Mouse (Mus musculus) stomach, embryonic 14.5 days (tissue): ENCODE measurements at regions not wholly inside any gene's neighbourhood (a gene's known extent, or its start where the extent isn't known, plus 50 kb on each side); places are given as distances from the start of the nearest gene placed in this dataset.

Experiments
- ATAC-seq: fragments of 200-750 bp; cut with Nextera tagmentation; 2 replicates; pipeline ENCODE4 v1.8.0; 2017; ENCODE audit warnings: low read depth, moderate TSS enrichment; ENCODE audit not compliant: insufficient number of reproducible peaks, insufficient read depth, low FRiP score
- H3K27ac ChIP-seq: fragments of 300-500 bp; sonication (generic); 2 replicates; pipeline ENCODE4 v1.5.1; 2014; ENCODE audit warnings: mild to moderate bottlenecking, low read length, moderate library complexity, mixed read lengths
- H3K27me3 ChIP-seq: fragments of 300-500 bp; sonication (generic); 2 replicates; pipeline ENCODE4 v1.6.1; 2014; ENCODE audit warnings: low read length, control low read depth, mixed read lengths; ENCODE audit not compliant: control insufficient read depth, insufficient read depth
- H3K36me3 ChIP-seq: fragments of 300-500 bp; sonication (generic); 2 replicates; pipeline ENCODE4 v1.6.1; 2014; ENCODE audit warnings: mild to moderate bottlenecking, control low read depth, low read length, moderate library complexity, mixed read lengths; ENCODE audit not compliant: control insufficient read depth, insufficient read depth
- H3K4me1 ChIP-seq: fragments of 300-500 bp; sonication (generic); 2 replicates; pipeline ENCODE4 v1.6.1; 2014; ENCODE audit warnings: low read length, control low read depth, mixed read lengths; ENCODE audit not compliant: control insufficient read depth, insufficient read depth
- H3K4me2 ChIP-seq: fragments of 300-500 bp; sonication (generic); replicated peaks from 2 replicates; pipeline ENCODE4 v1.6.1; 2014; ENCODE audit warnings: low read depth, low read length, control low read depth
- H3K4me3 ChIP-seq: fragments of 300-500 bp; sonication (generic); 2 replicates; pipeline ENCODE4 v1.5.1; 2014; ENCODE audit warnings: low read depth, low read length, control low read depth
- H3K9ac ChIP-seq: fragments of 300-500 bp; sonication (generic); replicated peaks from 2 replicates; pipeline ENCODE4 v1.6.1; 2014; ENCODE audit warnings: low read depth, mild to moderate bottlenecking, control low read depth, low read length, moderate library complexity, mixed read lengths
- H3K9me3 ChIP-seq: fragments of 300-500 bp; sonication (generic); 2 replicates; pipeline ENCODE4 v1.6.1; 2016; ENCODE audit warnings: low read depth, low read length, control low read depth; ENCODE audit not compliant: control insufficient read depth
- WGBS: fragments of 180-500 bp; shearing (Covaris S2); extraction: QIAGEN DNeasy Blood & Tissue Kit; methylation state at CpG from one replicate; pipeline ENCODE4 v1.1.7; 2014; 5-methylcytosine and 5-hydroxymethylcytosine counted together

DNA sequence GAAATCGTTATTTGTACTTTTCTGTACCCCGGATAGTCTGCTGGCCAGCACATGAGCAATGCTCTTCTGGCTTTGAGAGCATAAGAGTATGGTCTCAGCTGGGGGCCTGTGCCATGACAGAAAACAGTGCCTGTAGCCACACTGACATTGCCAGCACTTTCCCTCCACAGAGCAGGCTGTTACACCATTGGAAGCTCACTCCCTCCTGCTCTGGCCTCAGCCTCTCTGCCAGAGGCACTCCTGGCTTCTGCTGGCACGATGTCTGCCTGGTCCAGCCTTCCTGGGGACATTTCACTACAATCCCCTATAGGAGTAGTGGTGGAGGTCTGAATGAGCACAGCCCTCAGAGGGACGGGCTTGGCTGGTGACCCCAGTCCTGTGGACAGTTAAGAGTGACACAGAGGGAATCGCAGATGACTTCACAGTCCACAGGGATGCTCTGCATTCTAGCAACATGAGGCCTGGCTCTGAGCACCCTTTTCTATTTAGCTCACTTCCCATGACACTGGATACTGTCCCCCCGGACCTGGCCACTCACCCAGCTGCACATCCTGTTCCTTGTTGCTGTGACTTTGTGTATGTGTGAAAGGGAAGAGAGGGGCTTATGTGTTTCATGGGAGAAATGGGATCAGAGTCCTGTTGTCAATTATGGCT is 100.9 kb downstream of the Gas1 start:
- Histone ChIP-seq H3K27me3 (no peaks in the 10 kb centered on the region), H3K36me3 (no peaks in the 10 kb centered on the region), H3K27ac (no peak overlapping the region), H3K4me1 (no peaks in the 10 kb centered on the region), H3K9me3 (no peaks in the 10 kb centered on the region), H3K9ac (no peak overlapping the region), H3K4me3 (no peak overlapping the region), H3K4me2 (no peak overlapping the region)
- no peak for ATAC-seq
- WGBS = 66% methylated on average over 6 of the region's 6 CpGs

DNA sequence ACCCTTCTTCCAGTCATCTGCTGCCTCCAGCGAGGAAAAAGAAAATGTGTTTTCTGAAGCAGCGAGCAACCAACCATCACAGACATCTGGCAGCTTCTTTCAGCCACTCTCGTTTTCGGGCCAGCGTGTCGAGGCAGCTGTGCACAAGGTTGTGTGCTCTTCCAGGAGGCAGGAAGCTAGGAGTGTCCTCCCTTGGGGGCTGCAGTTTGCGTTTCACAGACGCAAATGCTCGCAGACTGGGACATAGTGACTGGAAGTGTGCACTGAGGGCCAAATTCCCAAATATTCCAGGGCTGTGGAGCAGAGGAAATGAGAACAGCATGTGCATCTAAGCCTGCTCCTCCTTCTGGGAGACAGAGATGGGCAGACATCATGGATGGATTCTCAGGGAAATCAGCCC is 105.6 kb downstream of the Gas1 start:
- 56% methylated on average over 9 of the region's 9 CpGs for WGBS

DNA sequence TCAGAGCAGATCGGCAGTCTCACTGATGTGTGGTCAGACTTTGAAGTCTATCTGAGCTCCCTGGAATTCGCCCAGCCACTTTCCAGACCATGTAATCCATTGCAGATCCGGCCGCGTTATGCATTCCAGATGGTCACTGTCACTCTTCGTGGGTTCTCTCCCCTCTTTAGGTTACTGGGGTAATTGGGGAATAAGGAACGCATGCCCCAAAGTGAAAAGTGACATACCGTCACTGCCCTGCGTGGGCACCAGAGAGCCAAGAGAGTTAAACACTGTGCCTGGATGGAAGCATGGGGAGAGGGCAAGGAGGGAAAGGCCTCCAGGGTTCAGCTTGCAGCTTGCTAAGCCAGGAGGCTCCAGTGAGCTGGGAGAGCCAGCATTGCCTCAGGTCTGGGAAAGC is 108.0 kb downstream of the Gas1 start:
- WGBS = 39% methylated on average over 9 of the region's 9 CpGs
- no peak overlapping the region for H3K9ac ChIP-seq
- H3K36me3 ChIP-seq = no peaks in the 10 kb centered on the region
- no peak overlapping the region; the same call in 1 of the 2 replicates for H3K27ac ChIP-seq
- no peak overlapping the region for H3K4me3 ChIP-seq
- no peak for ATAC-seq
- H3K9me3 ChIP-seq = no peaks in the 10 kb centered on the region
- no peaks in the 10 kb centered on the region for H3K27me3 ChIP-seq
- 0 out of 2 replicates have a peak, but pooled peaks cover under 1% of the 10 kb centered on the region for H3K4me1 ChIP-seq
- no peak overlapping the region for H3K4me2 ChIP-seq

More for the DNA sequence above, 105.6 kb downstream of the Gas1 start:
- Histone ChIP-seq H3K9ac (no peak overlapping the region), H3K9me3 (no peaks in the 10 kb centered on the region), H3K36me3 (no peaks in the 10 kb centered on the region), H3K4me1 (no peaks in the 10 kb centered on the region), H3K4me2 (no peak overlapping the region), H3K27me3 (no peaks in the 10 kb centered on the region), H3K27ac (no peak overlapping the region), H3K4me3 (no peak overlapping the region)
- ATAC-seq = no peak

DNA sequence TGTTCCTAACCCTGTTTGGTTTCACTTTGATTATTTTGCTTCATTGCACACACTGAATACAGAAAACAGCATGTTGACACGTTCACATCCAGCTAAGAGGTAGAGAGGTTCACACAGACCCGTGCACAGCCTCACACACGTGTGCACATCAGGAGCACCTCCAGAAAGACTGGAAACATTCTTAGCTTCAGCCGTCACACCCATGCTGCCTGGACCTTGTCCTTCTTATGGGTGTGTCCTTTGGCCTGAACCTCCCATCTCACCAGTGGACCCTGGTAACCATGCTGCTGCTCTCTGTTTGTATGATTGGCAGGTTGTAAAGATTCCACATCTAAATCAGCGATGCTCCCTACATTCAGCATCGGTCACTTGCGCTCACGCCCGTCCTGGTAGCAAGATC is 109.8 kb downstream of the Gas1 start:
- Histone ChIP-seq H3K9me3 (no peaks in the 10 kb centered on the region), H3K27ac (no peak overlapping the region), H3K4me3 (no peak overlapping the region), H3K9ac (no peak overlapping the region), H3K27me3 (no peaks in the 10 kb centered on the region), H3K4me1 (0 out of 2 replicates have a peak, but pooled peaks cover 2% of the 10 kb centered on the region), H3K4me2 (no peak overlapping the region), H3K36me3 (no peaks in the 10 kb centered on the region)
- 88% methylated on average over 9 of the region's 9 CpGs for WGBS
- 0 out of 2 replicates have a peak, but pooled peaks have one; percentile 28 for ATAC-seq

DNA sequence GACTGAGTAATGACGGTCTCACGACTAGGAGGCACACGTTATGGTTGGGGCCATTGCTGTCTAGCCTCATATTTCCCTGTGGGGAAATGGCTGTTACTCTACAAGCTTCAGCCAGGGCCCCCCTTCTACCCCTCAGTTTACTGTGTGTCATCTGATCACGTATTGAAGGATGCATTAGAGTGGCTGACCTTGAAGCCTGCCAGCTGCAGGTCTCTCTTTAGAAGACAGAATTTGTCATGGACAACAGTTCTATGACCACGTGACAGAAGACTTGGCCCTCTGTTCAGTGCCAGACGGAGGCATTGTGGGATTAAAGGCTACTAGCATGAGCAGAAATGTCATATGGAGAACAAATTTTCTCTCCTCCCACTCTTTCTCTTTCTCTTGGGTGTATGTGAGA is 115.6 kb downstream of the Gas1 start:
- H3K9ac ChIP-seq = no peak overlapping the region

DNA sequence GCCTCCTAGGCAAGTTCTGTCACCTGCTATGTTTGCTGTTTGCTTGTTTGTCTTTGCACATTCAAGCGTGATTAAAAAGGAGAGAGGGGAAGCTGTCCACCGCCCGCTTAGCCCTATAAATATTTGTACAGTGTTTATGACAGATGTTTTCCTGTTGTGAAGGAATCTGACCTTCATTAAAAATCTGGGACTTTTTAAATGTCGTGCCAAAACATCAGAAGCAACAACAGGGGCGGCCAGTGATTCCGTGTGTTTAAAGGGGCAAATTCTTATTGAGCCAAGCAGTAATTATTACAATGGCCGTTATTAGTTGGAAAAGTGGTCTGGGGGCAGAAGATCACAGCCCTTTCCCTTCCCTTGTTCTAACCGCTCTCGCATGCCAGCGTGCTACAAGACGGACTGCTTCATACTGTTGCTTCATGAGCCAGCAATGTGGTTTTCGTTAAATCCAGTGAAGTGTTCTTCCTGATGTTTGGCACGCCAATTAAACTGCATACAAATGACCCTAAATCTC is 119.3 kb downstream of the Gas1 start:
- ATAC-seq = no peak
- H3K27ac ChIP-seq = no peak overlapping the region
- no peaks in the 10 kb centered on the region for H3K36me3 ChIP-seq
- no peaks in the 10 kb centered on the region for H3K9me3 ChIP-seq
- H3K4me1 ChIP-seq = no peaks in the 10 kb centered on the region
- 27% methylated on average over 13 of the region's 13 CpGs for WGBS
- H3K9ac ChIP-seq = no peak overlapping the region
- no peak overlapping the region for H3K4me3 ChIP-seq
- no peak overlapping the region for H3K4me2 ChIP-seq
- no peaks in the 10 kb centered on the region for H3K27me3 ChIP-seq

More for the DNA sequence above, 115.6 kb downstream of the Gas1 start:
- Histone ChIP-seq H3K9me3 (no peaks in the 10 kb centered on the region), H3K27ac (no peak overlapping the region), H3K36me3 (no peaks in the 10 kb centered on the region), H3K27me3 (no peaks in the 10 kb centered on the region), H3K4me3 (no peak overlapping the region), H3K4me2 (no peak overlapping the region), H3K4me1 (0 out of 2 replicates have a peak, but pooled peaks cover 2% of the 10 kb centered on the region)
- WGBS = 70% methylated on average over 6 of the region's 6 CpGs
- no peak for ATAC-seq

DNA sequence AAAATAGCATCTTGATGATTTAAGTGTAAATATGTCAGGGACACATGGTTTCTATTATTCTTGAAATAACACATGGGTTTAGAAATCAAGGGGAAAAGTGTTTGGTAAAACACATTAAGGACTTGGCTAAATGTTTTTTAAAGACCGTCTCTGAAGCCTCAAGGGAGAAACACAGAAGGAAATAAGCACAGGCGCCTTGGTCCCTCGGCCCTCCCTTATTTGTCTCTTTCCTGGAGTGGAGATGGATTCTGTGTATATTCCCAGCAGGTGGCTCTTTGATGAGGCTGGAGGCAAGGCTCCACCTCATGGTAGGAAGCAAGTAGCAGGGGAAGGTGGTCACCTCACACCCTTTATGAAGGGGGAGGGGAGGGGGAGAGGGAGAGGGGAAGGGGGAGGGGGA is 122.6 kb downstream of the Gas1 start:
- no peak overlapping the region for H3K4me2 ChIP-seq
- no peak for ATAC-seq
- no peaks in the 10 kb centered on the region for H3K27me3 ChIP-seq
- H3K9ac ChIP-seq = no peak overlapping the region
- H3K4me3 ChIP-seq = no peak overlapping the region
- no peaks in the 10 kb centered on the region for H3K36me3 ChIP-seq
- no peaks in the 10 kb centered on the region for H3K4me1 ChIP-seq
- H3K9me3 ChIP-seq = no peaks in the 10 kb centered on the region
- H3K27ac ChIP-seq = no peak overlapping the region
- 23% methylated on average over 3 of the region's 3 CpGs for WGBS

DNA sequence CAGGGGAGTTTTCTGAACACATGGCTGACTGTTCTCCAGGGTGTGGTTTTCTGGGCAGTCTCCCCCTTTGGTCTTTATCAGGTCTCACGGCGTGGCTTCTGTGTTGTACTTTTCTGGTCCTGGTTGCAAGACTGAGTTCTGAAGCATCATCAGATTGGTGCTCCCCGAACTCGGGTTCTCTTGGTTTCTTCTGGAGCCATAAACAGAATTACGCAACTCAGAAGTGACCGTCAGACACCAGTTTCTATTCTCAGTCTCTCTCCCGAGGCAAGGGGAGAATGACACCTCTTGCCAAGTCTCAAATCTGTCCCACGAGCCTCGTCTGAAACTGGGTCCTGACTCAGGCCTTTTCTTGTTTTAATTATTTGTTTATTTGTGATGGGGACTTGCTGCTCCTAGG is 123.1 kb downstream of the Gas1 start:
- no peaks in the 10 kb centered on the region for H3K4me1 ChIP-seq
- no peak overlapping the region for H3K4me2 ChIP-seq
- no peak overlapping the region for H3K4me3 ChIP-seq
- no peaks in the 10 kb centered on the region for H3K9me3 ChIP-seq
- ATAC-seq = no peak
- WGBS = 71% methylated on average over 9 of the region's 9 CpGs
- H3K27ac ChIP-seq = no peak overlapping the region
- H3K36me3 ChIP-seq = no peaks in the 10 kb centered on the region
- H3K27me3 ChIP-seq = no peaks in the 10 kb centered on the region
- H3K9ac ChIP-seq = no peak overlapping the region

DNA sequence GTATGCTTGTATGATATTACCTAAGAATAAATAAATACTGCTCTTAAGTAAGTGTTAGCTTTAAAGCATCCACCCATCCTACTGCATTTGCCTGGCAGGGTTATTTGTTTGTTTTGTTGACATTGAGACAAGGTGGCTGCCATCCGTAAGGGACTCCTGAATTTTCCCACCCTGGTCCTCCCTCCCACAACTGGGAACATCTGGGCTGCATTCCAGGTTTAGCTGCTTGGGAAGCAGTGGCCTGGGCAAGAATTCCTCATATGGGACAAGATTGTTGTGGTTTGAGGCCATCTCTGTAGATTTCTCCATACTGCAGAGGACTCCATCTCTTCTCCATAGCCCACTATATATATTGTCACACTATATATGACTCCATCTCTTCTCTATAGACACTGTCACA is 125.3 kb downstream of the Gas1 start:
- Histone ChIP-seq H3K4me3 (no peak overlapping the region), H3K4me2 (no peak overlapping the region), H3K27ac (no peak overlapping the region), H3K9ac (no peak overlapping the region), H3K4me1 (no peaks in the 10 kb centered on the region), H3K9me3 (no peaks in the 10 kb centered on the region), H3K27me3 (no peaks in the 10 kb centered on the region), H3K36me3 (no peaks in the 10 kb centered on the region)
- 61% methylated on average over 1 of the region's 1 CpGs for WGBS
- ATAC-seq = no peak
